Mouse (Mus musculus): ENCODE results near the gene Birc5. TPM values are rescaled to one million over a fixed set of nuclear protein-coding genes. Genes with fewer than 3 reads are reported as not detected.

Birc5 gene
- total and polyA plus RNA-seq, 3 experiments: 193 to 289 (median 270) TPM

- Histone ChIP-seq H3K9ac (ENCODE audit: insufficient read depth, low read depth) (no peak overlapping the region), H3K27ac (ENCODE audit: insufficient read depth, low read depth) (no peak overlapping the region), H3K9me3 (replicated peaks; ENCODE audit: low read length) (no peaks in the 10 kb centered on the region), H3K4me1 (ENCODE audit: control insufficient read depth in 1 of 2, insufficient read depth in 2 of 2) (peaks cover 16 to 95% of the 10 kb centered on the region in 2 experiments), H3K79me2 (replicated peaks; ENCODE audit: control insufficient read depth, extremely low read depth, insufficient read depth, poor library complexity, severe bottlenecking) (peaks cover 46% of the 10 kb centered on the region), H3K27me3 (replicated peaks) (no peaks in the 10 kb centered on the region), H3K4me2 (ENCODE audit: insufficient read depth, low read depth, poor library complexity, severe bottlenecking) (no peak overlapping the region), H3K4me3 (replicated peaks in 1 of 3; ENCODE audit: low read depth in 2 of 3, low read length in 2 of 3, poor library complexity in 1 of 3) (no peak overlapping the region), H3K36me3 (replicated peaks in 1 of 2; ENCODE audit: control insufficient read depth in 1 of 2, insufficient read depth in 1 of 2, low read length in 1 of 2) (peaks cover 93 to 96% of the 10 kb centered on the region in 2 experiments)
- DNase-seq (ENCODE audit: extremely low read depth): peak; percentile 51
- TF ChIP-seq ZMIZ1 (IDR thresholded peaks at IDR 0.05; ENCODE audit: low read depth, low read length) (peak; percentile 64; the same call in 1 of the 2 replicates), POLR2A (IDR thresholded peaks at IDR 0.05; ENCODE audit: low read depth, low read length) (peak; percentile 16; the same call in 1 of the 2 replicates), SMC3 (IDR thresholded peaks at IDR 0.05; ENCODE audit: low read depth, low read length) (no peak), ZC3H11A (IDR thresholded peaks at IDR 0.05; ENCODE audit: low read depth, low read length) (no peak), USF2 (conservative IDR thresholded peaks at IDR 0.05; ENCODE audit: low read depth, low read length) (no peak), POLR2AphosphoS2 (IDR thresholded peaks at IDR 0.05; ENCODE audit: low read depth, low read length) (peak; percentile 2; the same call in 1 of the 2 replicates), CHD1 (IDR thresholded peaks at IDR 0.05; ENCODE audit: low read depth, low read length) (no peak)
- dilution Hi-C loops (cut with MboI; ENCODE audit: extremely low pct_ligation_motif_present, extremely low pct_unique_long_range_greater_than_20kb, low sequenced_read_pairs): no loop called here
- in situ Hi-C loops (cut with MboI; ENCODE audit: low pct_ligation_motif_present, low pct_unique_long_range_greater_than_20kb, low sequenced_read_pairs): no loop called here
Observed at GRCm38 (mm10) chr11:117816389-117816996, 32.6 kb upstream of the Birc5 start.

- dilution Hi-C loops (cut with MboI; ENCODE audit: extremely low pct_ligation_motif_present, extremely low pct_unique_long_range_greater_than_20kb, low sequenced_read_pairs) (no loop called here), in situ Hi-C loops (cut with MboI; ENCODE audit: low pct_ligation_motif_present, low pct_unique_long_range_greater_than_20kb, low sequenced_read_pairs) (no loop called here)
- Histone ChIP-seq H3K9ac (ENCODE audit: insufficient read depth, low read depth) (no peak overlapping the region), H3K4me1 (ENCODE audit: control insufficient read depth in 1 of 2, insufficient read depth in 2 of 2) (peaks cover 3 to 96% of the 10 kb centered on the region in 2 experiments; a peak in 2 of 4 replicates), H3K9me3 (replicated peaks; ENCODE audit: low read length) (no peaks in the 10 kb centered on the region), H3K36me3 (replicated peaks in 1 of 2; ENCODE audit: control insufficient read depth in 1 of 2, insufficient read depth in 1 of 2, low read length in 1 of 2) (peaks cover 92 to 97% of the 10 kb centered on the region in 2 experiments), H3K79me2 (replicated peaks; ENCODE audit: control insufficient read depth, extremely low read depth, insufficient read depth, poor library complexity, severe bottlenecking) (peaks cover 38% of the 10 kb centered on the region), H3K4me3 (replicated peaks in 1 of 3; ENCODE audit: low read depth in 2 of 3, low read length in 2 of 3, poor library complexity in 1 of 3) (no peak overlapping the region), H3K4me2 (ENCODE audit: insufficient read depth, low read depth, poor library complexity, severe bottlenecking) (no peak overlapping the region), H3K27me3 (replicated peaks) (no peaks in the 10 kb centered on the region), H3K27ac (ENCODE audit: insufficient read depth, low read depth) (no peak overlapping the region)
- TF ChIP-seq JUN (IDR thresholded peaks at IDR 0.05; ENCODE audit: insufficient read depth, low read depth, low read length) (no peak), ZMIZ1 (IDR thresholded peaks at IDR 0.05; ENCODE audit: low read depth, low read length) (peak; percentile 31; the same call in 1 of the 2 replicates), IRF4 (IDR thresholded peaks at IDR 0.05; ENCODE audit: low read depth, low read length) (no peak), ETS1 (conservative IDR thresholded peaks at IDR 0.05; ENCODE audit: low read depth, low read length) (no peak), ZKSCAN1 (IDR thresholded peaks at IDR 0.05; ENCODE audit: borderline replicate concordance, low read depth, low read length) (no peak), ELF1 (IDR thresholded peaks at IDR 0.05; ENCODE audit: low read depth, low read length) (peak; percentile 17; the same call in 1 of the 2 replicates), PAX5 (IDR thresholded peaks at IDR 0.05; ENCODE audit: low read length) (no peak), MAX (IDR thresholded peaks at IDR 0.05; ENCODE audit: low read length) (peak; percentile 2; the same call in 1 of the 2 replicates), RCOR1 (conservative IDR thresholded peaks at IDR 0.05; ENCODE audit: low read depth, low read length) (no peak), SMC3 (IDR thresholded peaks at IDR 0.05; ENCODE audit: low read depth, low read length) (no peak), EP300 (IDR thresholded peaks at IDR 0.05; ENCODE audit: low read length) (no peak), MXI1 (IDR thresholded peaks at IDR 0.05; ENCODE audit: low read depth, low read length) (no peak), TBP (conservative IDR thresholded peaks at IDR 0.05; ENCODE audit: low read depth, low read length) (no peak)
- no peak for DNase-seq (ENCODE audit: extremely low read depth)
Observed at GRCm38 (mm10) chr11:117819095-117819494, 30.0 kb upstream of the Birc5 start.

Data from CH12.LX (cell line).